Mouse (Mus musculus) thymus, postnatal 0 days (tissue): ENCODE measurements at regions not wholly inside any gene's neighbourhood (a gene's known extent, or its start where the extent isn't known, plus 50 kb on each side); places are given as distances from the start of the nearest gene placed in this dataset.
A peak's percentile ranks its signal among the peaks of the same experiment; 100 is the strongest.

Experiments used
- DNase-seq: peaks from one replicate; pipeline ENCODE4 v3.0.0-alpha.2; 2015; ENCODE audit warnings: low spot score

- no peak for DNase-seq
Observed at GRCm38 (mm10) chr19:27022917-27023316, 137.2 kb downstream of the Gm815 start.

GRCm38 (mm10) chr19:27028834-27029233 lies 143.2 kb downstream of the Gm815 start:
- no peak for DNase-seq

GRCm38 (mm10) chr19:27031030-27031700 lies 145.5 kb downstream of the Gm815 start:
- DNase-seq: no peak

GRCm38 (mm10) chr19:27032621-27033020 lies 146.9 kb downstream of the Gm815 start:
- DNase-seq: no peak

GRCm38 (mm10) chr19:27038298-27038697 lies 152.6 kb downstream of the Gm815 start:
- no peak for DNase-seq

GRCm38 (mm10) chr19:27040321-27041025 lies 154.8 kb downstream of the Gm815 start:
- DNase-seq: no peak

GRCm38 (mm10) chr19:27066449-27067181 lies 149.7 kb upstream of the Vldlr start:
- no peak for DNase-seq

GRCm38 (mm10) chr19:27073281-27073680 lies 143.0 kb upstream of the Vldlr start:
- DNase-seq: no peak

GRCm38 (mm10) chr19:27075019-27075418 lies 141.3 kb upstream of the Vldlr start:
- DNase-seq: no peak

- no peak for DNase-seq
Observed at GRCm38 (mm10) chr19:27076920-27077512, 139.3 kb upstream of the Vldlr start.

GRCm38 (mm10) chr19:27087344-27087743 lies 128.9 kb upstream of the Vldlr start:
- DNase-seq: no peak

- no peak for DNase-seq
Observed at GRCm38 (mm10) chr19:27087833-27088232, 128.5 kb upstream of the Vldlr start.

GRCm38 (mm10) chr19:27089099-27089498 lies 127.2 kb upstream of the Vldlr start:
- no peak for DNase-seq

- DNase-seq: no peak
Observed at GRCm38 (mm10) chr19:27091603-27092002, 124.7 kb upstream of the Vldlr start.

GRCm38 (mm10) chr19:27094777-27095478 lies 121.4 kb upstream of the Vldlr start:
- no peak for DNase-seq

GRCm38 (mm10) chr19:27099921-27100320 lies 116.4 kb upstream of the Vldlr start:
- DNase-seq: no peak

- no peak for DNase-seq
Observed at GRCm38 (mm10) chr19:27110437-27110836, 105.8 kb upstream of the Vldlr start.

GRCm38 (mm10) chr19:27120876-27121275 lies 95.4 kb upstream of the Vldlr start:
- DNase-seq: peak; percentile 59

- DNase-seq: no peak
Observed at GRCm38 (mm10) chr19:27122348-27122747, 93.9 kb upstream of the Vldlr start.

- DNase-seq: no peak
Observed at GRCm38 (mm10) chr19:27123334-27123733, 93.0 kb upstream of the Vldlr start.

- DNase-seq: peak; percentile 48
Observed at GRCm38 (mm10) chr19:27123806-27124469, 92.3 kb upstream of the Vldlr start.
